Mouse (Mus musculus) forelimb bud, embryonic 11.5 days (tissue): ENCODE data around the gene Pmepa1.

Source experiments
- DNase-seq: peaks from one replicate; pipeline ENCODE4 v3.0.0-alpha.2; 2012; ENCODE audit warnings: low read depth, low spot score

The Pmepa1 gene

DNA sequence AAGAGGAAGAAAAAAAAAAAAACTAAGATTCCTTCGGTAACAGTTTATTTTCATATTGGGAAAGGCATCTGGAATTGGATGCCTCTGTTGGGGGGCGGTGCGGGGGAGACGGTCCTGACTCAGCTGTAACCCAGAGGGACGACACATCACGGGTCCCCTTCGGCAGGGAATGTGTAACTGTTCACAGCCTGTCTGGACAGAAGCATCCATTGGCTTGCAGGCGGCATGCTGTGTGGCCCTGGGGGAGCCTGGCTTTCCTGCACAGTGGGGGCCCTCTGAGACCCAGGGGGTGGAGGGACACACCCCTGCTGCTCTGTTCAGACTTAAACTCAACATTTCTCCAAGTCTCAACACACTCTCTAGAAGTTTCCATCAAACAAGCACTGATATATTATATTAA lies 49.5 kb downstream of the Pmepa1 start:
- DNase-seq, result no peak

GRCm38 (mm10) chr2:173225906-173226305 lies 50.4 kb downstream of the Pmepa1 start:
- DNase-seq, result no peak

GRCm38 (mm10) chr2:173224832-173225231 lies 51.5 kb downstream of the Pmepa1 start:
- no peak for DNase-seq

DNA sequence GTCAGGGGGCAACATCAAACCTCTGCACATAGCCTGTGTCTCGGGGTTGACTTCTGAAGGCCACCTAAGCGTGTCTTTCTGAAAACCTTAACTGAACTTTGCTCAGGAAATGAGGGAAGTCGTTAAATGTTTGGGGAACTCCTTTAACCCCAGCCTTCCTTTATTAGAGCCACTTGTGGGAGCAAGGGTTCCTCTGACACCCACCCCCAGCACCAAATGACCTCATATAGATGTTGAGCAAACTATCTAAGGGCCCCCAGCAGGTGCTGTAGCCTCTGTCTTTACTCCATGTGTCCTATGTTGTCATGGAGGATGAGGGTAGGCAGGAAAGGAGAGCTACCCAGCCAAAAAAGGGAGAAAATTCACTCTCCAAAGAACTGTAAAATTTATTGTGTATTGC lies 52.2 kb downstream of the Pmepa1 start:
- DNase-seq, result no peak

DNA sequence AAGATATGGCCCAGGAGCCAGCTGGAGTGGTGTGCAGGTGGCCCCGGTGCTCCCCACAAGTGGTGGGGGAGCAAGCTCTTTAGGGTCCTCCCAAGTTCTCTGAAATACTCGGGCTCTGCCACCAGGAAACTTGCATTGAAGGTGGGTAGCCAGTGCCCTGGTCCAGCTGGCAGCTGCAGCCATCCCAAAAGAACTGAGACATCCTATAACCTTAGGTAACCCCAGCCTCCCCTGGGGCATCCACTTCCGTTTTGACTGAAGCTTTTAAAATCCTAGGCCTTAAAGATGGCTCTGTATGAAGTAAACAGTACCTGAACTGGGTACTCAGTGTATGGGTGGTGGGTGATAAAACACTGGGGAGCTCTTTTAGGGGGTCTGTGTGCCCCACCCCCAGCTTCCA lies 52.8 kb downstream of the Pmepa1 start:
- DNase-seq, result no peak

GRCm38 (mm10) chr2:173220754-173221153 lies 55.6 kb downstream of the Pmepa1 start:
- DNase-seq, result no peak

GRCm38 (mm10) chr2:173219256-173219954 lies 56.9 kb downstream of the Pmepa1 start:
- DNase-seq, result peak; percentile 63

DNA sequence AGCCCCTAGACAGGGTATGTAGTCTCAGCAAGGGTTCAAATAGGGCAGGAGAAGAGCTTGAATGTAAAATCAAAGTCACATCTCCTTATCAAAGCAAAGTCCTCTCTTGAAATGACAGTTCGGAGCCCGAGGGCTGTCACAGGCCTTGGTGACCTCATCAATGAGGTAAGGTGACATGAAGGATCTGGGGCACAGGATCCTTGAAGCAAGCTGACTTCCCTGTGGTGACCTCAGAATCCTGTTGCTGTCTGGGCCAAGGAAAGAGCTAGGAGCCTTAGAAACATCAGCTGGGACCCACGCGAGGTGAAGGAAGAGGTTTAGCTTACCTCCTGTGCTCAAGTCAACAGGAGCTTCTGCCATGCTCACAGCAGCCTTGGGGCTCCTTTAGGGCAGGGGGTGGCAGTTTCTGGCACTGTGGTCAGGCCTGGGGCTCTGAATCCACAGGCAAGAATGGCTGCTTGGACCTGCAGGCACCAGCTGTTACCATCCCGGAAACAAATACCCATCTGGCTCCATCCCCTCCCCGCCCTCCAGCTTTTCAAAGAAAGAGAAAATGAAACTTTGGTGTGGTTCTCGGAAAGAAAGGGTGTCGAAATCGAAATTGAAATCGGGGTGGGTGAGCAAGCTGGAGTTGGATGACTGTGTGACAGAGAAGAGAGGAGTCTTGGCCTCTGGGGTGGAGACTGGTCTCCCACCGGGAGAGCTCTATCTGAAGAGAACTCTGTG lies 57.8 kb downstream of the Pmepa1 start, which contains the start of gene Zbp1:
Zbp1 (minus strand) TSS at position 508 of the 726 bp plus-strand sequence.
- DNase-seq, result no peak

- DNase-seq, result no peak
These were observed 58.5 kb downstream of the Pmepa1 start for GRCm38 (mm10) chr2:173217763-173218258.

DNA sequence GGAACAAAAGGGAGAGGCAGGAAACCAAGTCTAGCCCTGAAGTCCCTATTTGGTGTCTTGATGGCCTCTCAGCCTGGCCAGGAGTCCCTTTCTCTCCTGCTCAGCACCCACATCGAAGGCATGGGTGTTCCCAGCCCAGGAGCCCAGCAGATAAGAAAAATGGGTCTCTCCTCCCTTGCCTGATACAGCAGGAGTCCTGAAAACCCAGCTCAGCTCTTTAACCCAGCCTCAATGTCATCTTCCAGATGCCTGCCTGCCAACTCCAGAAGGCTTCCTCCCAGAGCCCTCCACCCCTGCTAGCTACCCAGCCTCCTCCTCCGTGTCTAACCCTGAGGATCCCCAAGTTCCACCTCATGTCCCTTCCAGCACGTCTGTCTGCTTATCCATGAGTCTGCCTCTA lies 59.1 kb downstream of the Pmepa1 start:
- no peak for DNase-seq

DNA sequence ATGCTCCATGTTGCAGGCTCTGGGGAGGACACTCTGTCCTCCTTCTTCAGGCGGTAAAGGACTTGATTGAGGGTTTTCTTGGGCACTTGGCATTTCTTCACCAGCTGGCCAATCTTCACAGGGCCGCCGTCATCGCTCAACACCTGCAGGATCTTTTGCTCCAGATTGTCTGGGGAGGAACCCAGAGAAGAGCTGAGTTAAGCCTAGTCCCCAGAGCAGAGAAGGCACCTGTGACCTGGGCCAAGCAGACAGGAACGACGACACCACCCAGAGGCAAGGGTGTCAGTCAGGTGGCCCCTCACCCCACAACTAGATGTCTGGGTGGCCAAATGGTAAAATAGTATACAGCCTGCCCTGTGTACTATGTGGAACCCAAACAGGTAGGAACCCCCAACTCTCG lies 59.5 kb downstream of the Pmepa1 start:
- no peak for DNase-seq

DNA sequence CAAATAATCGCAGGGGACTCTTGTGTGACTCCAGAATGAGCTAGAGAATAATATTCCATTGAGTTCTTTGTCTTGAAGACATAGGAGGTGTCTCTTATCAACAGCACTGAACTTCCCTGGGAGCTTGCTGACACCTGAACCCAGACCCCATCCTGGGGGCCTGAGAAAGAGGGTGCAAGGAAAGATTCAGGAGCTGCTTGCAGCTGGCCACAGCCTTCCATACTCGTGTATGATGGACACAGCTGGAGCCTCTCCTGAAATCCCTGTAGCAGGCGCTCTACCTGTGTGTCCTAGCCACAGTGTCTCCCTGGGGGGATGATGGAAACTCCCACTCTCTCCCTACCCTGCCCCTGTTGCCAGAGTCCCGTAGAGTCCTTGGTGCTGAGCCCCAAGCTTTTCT lies 64.1 kb downstream of the Pmepa1 start:
- DNase-seq, result no peak

DNA sequence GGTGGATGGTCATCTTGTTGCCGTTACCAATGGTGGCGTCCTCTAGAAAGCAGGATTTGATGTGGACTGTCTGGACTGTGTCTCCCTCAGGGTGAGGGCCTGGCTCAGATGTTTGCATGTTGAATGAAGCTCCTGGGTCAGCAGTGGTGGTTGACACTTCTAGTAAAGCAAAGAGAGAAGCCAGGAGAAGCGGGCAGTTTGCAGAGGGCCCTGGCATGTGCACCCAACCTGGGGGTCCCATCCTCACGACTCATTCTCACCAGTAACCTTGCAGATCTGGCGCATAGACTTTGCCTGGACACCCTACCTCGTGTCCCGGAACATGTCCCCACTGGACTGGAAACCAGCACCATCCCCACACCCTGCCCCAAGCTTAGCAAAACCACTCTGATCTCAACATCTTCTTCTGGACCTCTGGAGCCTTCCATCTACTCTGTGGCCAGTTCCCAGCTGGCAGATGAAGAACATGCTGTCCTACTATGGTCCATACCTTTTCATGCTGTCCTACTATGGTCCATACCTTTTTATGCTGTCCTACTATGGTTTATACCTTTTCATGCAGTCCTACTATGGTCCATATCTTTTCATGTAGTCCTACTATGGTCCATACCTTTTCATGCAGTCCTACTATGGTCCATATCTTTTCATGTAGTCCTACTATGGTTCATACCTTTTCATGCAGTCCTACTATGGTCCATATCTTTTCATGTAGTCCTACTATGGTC lies 67.1 kb downstream of the Pmepa1 start:
- DNase-seq, result no peak

DNA sequence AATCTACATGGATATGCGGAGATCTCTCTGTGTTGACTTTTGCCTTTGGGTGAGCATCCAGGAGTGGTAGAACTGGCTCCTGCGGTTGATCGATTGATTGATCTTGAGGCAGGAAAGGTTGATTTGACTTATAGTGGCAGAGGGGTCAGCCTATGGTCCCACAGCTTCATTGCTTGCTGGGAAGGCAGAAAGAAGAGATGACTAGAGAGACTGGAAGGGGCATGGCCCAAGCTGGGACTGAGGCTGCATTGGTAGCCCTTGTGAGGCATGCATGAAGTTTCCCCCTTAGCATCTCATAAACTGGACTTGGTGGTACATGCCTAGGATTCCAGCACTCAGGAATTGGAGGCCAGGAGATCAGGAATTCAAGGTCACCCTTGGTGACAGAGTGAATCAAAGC lies 69.3 kb downstream of the Pmepa1 start:
- DNase-seq, result no peak

- DNase-seq, result no peak
These were observed 70.7 kb downstream of the Pmepa1 start for GRCm38 (mm10) chr2:173205563-173206099.

DNA sequence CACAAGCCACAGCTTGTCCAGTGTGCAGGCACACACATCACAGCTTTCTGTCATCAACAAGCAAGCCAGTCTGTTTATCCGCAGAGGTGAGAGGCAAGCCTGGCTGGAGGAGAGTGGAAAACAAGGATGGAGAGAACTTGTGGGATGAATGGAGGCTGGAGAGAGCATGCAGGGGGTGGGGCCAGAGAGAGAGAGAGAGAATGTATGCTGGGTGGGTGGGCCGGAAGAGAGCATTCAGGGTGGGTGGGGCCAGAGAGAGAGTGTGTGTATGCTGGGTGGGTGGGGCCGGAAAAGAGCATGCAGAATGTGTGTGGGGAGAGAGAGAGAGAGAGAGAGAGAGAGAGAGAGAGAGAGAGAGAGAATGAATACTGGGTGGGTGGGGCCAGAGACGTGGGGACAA lies 71.7 kb downstream of the Pmepa1 start:
- no peak for DNase-seq

DNA sequence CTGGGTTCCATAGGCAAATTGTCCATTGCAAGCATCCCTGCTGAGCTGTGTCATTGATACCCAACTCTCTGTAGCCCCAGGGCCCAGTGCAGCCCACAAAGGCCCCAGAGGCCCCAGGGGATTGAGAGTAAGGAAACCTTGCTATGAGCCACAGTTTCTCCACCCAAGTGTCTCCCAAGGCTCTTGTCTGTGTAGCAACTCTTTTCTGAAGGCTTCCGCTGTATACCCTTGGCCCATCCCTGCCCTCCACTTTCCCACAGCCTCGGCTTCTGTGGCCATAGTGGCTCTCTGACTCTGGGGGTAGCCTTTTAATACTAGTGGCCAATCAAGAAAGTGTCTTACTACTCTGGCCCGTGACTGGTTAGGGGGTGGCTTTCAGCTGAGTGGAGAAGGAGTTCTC lies 72.6 kb downstream of the Pmepa1 start:
- no peak for DNase-seq

DNA sequence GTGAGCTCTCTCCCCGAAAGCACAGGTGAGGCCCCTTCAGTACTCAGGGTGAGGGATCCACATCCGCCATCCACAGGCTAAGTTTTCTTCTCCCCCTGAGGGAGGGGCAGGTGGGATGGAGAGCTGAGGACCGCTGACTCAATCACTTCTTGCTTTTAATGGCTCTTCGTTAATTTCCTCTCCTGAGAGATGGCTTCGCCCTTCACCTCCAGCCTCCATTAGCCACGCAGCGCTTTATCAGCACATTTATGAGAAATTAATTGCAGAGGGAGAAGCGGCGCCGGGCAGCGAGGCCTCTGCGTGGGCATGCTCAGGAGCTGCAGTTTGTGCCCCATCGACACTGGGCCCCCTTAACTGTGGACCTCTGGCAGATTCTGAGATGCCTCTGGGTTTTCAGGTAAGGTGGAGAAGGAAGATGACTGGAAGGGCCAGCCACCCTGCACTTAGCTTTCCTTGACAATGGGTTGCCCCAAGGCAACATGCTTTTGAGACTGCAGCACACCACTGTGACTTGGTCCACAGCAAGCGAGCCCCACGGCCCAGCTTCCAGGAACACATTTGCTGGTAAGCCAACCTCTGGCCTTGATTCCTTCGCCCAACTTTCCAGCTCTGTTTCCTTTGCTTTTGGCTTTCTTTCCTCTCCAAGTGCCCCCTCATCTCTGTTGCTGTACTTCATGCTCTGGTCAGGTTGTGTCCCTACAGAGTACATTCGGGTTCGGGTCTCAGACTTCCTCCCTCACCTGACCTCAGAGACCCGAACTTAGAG lies 73.2 kb downstream of the Pmepa1 start:
- no peak for DNase-seq

GRCm38 (mm10) chr2:173194796-173195195 lies 81.5 kb downstream of the Pmepa1 start:
- DNase-seq, result no peak

- no peak for DNase-seq
These were observed 89.0 kb downstream of the Pmepa1 start for GRCm38 (mm10) chr2:173187182-173187855.
